Mouse (Mus musculus) hindbrain, embryonic 15.5 days (tissue): ENCODE measurements around the gene Gm16181. TPM values are rescaled to one million over a fixed set of nuclear protein-coding genes. Genes with fewer than 3 reads are reported as not detected.

Experiments used
- ATAC-seq: fragments of 200-750 bp; cut with Nextera tagmentation; 2 replicates; pipeline ENCODE4 v1.8.0; 2017; ENCODE audit warnings: low read depth, moderate number of reproducible peaks, moderate TSS enrichment; ENCODE audit not compliant: low FRiP score
- H3K27ac ChIP-seq: fragments of 300-500 bp; sonication (generic); replicated peaks from 2 replicates; pipeline ENCODE4 v1.5.1; 2015; ENCODE audit warnings: mild to moderate bottlenecking, inconsistent platforms
- H3K27me3 ChIP-seq: fragments of 300-500 bp; sonication (generic); 2 replicates; pipeline ENCODE4 v1.6.1; 2015; ENCODE audit warnings: control low read depth, inconsistent platforms
- H3K36me3 ChIP-seq: fragments of 300-500 bp; sonication (generic); 2 replicates; pipeline ENCODE4 v1.6.1; 2015; ENCODE audit warnings: control low read depth, inconsistent platforms
- H3K4me1 ChIP-seq: fragments of 300-500 bp; sonication (generic); replicated peaks from 2 replicates; pipeline ENCODE4 v1.6.1; 2015; ENCODE audit warnings: control low read depth, inconsistent platforms
- H3K4me2 ChIP-seq: fragments of 300-500 bp; sonication (generic); 2 replicates; pipeline ENCODE4 v1.6.1; 2015; ENCODE audit warnings: moderate library complexity, mild to moderate bottlenecking, inconsistent platforms
- H3K4me3 ChIP-seq: fragments of 300-500 bp; sonication (generic); 2 replicates; pipeline ENCODE4 v1.5.1; 2015; ENCODE audit warnings: mild to moderate bottlenecking, inconsistent platforms
- H3K9ac ChIP-seq: fragments of 300-500 bp; sonication (generic); 2 replicates; pipeline ENCODE4 v1.6.1; 2015; ENCODE audit warnings: inconsistent platforms
- H3K9me3 ChIP-seq: fragments of 300-500 bp; sonication (generic); 2 replicates; pipeline ENCODE4 v1.6.1; 2016; ENCODE audit warnings: control low read depth, inconsistent platforms
- WGBS: fragments of 180-500 bp; shearing (Covaris S2); methylation state at CpG from one replicate; pipeline ENCODE4 v1.1.7; 2015; 5-methylcytosine and 5-hydroxymethylcytosine counted together
- polyA plus RNA-seq: library from polyadenylated mRNA; unstranded; fragments of >200 nt; fragmentation: Nextera tagmentation; extraction: Ambion mirVana; gene quantifications from 2 replicates; pipeline ENCODE4 v1.2.1, GENCODE M21; 2015

Gm16181 gene
- polyA plus RNA-seq, 1 experiment from 2014 or later: 0.43 TPM

DNA sequence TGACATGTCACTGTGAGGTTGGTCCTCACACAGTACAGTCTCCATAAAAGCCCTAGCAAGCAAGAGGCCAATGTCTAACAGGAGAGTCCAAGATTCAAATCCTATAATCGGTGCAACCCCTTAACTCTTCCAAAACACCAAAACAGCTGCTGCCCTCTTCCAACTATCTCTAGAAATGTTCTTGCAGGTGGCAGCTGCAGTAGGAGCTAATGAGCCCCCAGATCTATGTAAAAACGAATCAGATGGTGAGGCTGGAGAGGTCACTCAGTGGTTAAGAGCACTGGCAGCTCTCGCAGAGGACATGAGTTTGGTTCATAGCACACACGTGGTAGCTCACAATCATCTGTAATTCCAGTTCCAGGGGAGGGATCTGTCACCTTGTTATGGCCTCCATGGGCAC lies 35.1 kb downstream of the Gm16181 start:
- Histone ChIP-seq H3K36me3 (peaks cover 32% of the 10 kb centered on the region), H3K9ac (no peak overlapping the region), H3K27ac (no peak overlapping the region), H3K27me3 (no peaks in the 10 kb centered on the region), H3K4me3 (no peak overlapping the region), H3K4me1 (peaks cover 4% of the 10 kb centered on the region), H3K9me3 (no peaks in the 10 kb centered on the region), H3K4me2 (no peak overlapping the region)
- ATAC-seq: no peak
- 68% methylated on average over 4 of the region's 4 CpGs for WGBS

DNA sequence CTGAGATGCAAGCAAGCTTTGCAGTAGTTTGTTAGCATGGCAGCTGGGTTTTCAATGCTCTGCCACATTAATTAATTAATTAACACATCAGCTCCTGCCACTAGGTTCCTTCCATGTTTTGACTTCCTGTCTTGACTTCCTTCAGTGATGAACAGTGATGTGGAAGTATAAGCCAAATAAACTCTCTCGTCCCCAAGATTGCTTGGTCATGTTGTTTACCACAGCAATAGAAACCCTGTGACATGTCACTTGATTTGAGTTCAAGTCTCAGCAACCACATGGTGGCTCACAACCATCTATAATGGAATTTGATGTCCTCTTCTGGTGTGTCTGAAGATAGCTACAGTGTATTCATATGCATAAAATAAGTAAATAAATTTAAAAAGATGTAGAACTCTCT lies 36.7 kb downstream of the Gm16181 start:
- Histone ChIP-seq H3K27me3 (no peaks in the 10 kb centered on the region), H3K4me3 (no peak overlapping the region), H3K4me1 (peaks cover 4% of the 10 kb centered on the region), H3K36me3 (peaks cover 20% of the 10 kb centered on the region), H3K9me3 (no peaks in the 10 kb centered on the region), H3K4me2 (no peak overlapping the region), H3K27ac (no peak overlapping the region), H3K9ac (no peak overlapping the region)
- 81% methylated on average over 1 of the region's 1 CpGs for WGBS
- no peak for ATAC-seq

DNA sequence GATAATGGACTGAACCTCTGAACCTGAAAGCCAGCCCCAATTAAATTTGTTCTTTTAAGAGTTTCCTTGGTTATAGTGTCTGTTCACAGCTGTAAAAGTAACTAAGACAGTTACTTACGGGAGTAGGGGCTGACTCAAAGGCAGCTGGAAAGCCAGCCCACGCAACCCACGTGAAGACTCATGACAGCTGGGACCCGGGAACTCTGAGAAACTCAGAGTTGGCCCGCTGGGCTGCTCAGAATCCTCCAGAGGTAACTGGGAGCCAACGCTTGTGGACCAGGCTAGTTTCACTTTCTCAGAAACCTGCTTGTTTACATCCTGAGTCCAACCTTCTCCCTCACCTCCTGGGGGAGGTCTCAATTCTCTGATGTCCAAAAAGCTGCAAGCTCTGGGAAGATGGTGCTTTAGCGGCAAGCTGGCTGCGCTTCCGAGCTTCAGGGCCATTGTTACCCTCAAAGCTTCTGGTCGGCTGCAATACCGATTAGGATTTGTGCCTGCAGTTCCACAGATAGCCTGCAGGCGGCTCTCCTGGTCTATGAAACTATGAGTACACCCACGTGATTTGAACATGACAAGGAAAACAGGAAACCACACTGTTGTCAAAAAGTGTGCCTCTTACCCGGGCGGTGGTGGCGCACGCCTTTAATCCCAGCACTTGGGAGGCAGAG lies 37.3 kb downstream of the Gm16181 start:
- peaks cover 14% of the 10 kb centered on the region for H3K36me3 ChIP-seq
- no peaks in the 10 kb centered on the region for H3K27me3 ChIP-seq
- 0 out of 2 replicates have a peak overlapping the region, but pooled peaks have one; percentile 14 for H3K9ac ChIP-seq
- peaks cover 4% of the 10 kb centered on the region for H3K4me1 ChIP-seq
- no peak overlapping the region for H3K27ac ChIP-seq
- H3K4me3 ChIP-seq: peak overlapping the region; percentile 19; the same call in 1 of the 2 replicates
- 11% methylated on average over 17 of the region's 17 CpGs for WGBS
- ATAC-seq: no peak
- no peaks in the 10 kb centered on the region for H3K9me3 ChIP-seq
- peak overlapping the region; percentile 46 for H3K4me2 ChIP-seq

DNA sequence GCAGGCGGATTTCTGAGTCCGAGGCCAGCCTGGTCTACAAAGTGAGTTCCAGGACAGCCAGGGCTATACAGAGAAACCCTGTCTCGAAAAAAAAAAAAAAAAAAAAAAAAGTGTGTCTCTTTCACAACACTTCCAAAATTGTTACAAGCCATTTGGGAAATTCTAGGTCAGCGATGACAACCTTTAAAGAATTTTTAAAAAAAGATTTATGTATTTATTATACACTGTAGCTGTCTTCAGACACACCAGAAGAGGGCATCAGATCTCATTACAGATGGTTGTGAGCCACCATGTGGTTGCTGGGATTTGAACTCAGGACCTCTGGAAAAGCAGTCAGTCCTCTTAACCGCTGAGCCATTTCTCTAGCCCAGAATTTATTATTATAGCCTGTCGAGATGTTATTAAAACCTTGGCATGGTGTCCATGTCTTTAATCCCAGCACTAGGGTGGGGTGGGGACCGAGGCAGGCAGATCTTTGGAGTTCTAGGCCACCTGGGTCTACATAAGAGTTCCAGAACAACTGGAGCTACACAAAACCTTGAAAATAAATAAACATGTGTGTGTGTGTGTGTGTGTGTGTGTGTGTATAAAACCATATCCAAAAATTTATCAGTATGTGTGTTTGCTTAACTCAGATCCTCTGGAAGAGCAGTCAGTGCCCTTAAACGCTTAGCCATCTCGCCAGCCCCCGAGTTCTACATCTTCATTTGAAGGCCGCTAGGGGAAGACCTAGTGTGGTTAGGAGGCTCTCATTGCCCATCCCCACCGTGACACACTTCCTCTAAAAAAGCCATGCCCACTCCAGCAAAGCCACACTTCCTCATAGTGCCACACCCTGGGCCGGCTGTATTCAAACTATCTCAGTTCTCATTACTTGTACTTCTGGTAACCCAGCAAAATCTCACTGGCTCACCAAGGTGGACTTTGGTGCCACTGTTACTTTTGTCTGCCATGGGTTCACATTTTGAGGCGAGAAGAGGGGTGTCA lies 38.2 kb downstream of the Gm16181 start:
- WGBS: 61% methylated on average over 13 of the region's 14 CpGs
- Histone ChIP-seq H3K4me1 (peaks cover 10% of the 10 kb centered on the region), H3K27ac (no peak overlapping the region), H3K4me3 (no peak overlapping the region), H3K9me3 (no peaks in the 10 kb centered on the region), H3K27me3 (no peaks in the 10 kb centered on the region), H3K4me2 (no peak overlapping the region), H3K9ac (no peak overlapping the region), H3K36me3 (peaks cover 6% of the 10 kb centered on the region)
- no peak for ATAC-seq

DNA sequence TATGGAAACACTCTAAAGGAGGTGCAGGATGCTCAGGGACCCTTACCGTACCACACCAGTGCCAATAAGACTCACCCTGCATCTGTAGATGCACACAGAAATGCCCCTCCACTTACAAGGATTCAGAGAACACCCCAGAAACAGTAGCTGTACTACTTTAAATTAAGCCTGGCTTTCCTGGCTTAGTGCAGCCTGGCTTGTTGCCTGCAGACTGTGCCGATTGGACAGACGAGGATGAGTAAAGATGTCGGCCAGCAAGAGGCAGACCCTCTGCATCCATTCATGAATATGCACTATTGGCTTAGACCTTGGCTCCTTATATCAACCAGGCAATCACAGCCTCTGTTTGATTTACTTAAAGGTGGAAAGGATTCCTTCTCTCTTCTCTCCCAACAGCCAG lies 39.0 kb downstream of the Gm16181 start:
- no peak overlapping the region for H3K27ac ChIP-seq
- no peaks in the 10 kb centered on the region for H3K9me3 ChIP-seq
- H3K9ac ChIP-seq: no peak overlapping the region
- no peaks in the 10 kb centered on the region for H3K36me3 ChIP-seq
- no peak for ATAC-seq
- 72% methylated on average over 4 of the region's 4 CpGs for WGBS
- peaks cover 14% of the 10 kb centered on the region for H3K4me1 ChIP-seq
- H3K27me3 ChIP-seq: 0 out of 2 replicates have a peak, but pooled peaks cover 2% of the 10 kb centered on the region
- H3K4me2 ChIP-seq: no peak overlapping the region
- no peak overlapping the region for H3K4me3 ChIP-seq

DNA sequence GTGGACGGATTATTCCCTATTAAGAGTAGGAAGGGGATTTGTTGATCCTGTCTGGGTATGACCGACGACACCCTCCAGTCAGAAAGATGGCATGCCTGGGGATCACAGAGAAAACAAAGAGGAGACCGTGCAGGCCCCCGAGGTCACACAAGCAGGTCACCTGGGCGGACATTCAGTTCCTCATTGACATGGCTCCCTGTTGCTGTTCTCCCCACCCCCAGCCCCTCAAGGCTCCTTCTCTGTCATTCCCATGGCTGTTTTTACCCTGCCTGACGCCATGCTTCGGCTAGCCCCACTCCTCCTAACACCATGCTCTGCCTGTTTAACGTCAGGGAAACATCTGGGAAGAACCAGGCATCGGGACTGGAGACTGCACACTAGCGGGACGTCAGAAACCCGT lies 41.0 kb downstream of the Gm16181 start:
- no peak overlapping the region for H3K9ac ChIP-seq
- 0 out of 2 replicates have a peak, but pooled peaks cover 2% of the 10 kb centered on the region for H3K27me3 ChIP-seq
- H3K36me3 ChIP-seq: no peaks in the 10 kb centered on the region
- no peak overlapping the region for H3K4me2 ChIP-seq
- H3K9me3 ChIP-seq: no peaks in the 10 kb centered on the region
- no peak for ATAC-seq
- H3K4me1 ChIP-seq: peaks cover 14% of the 10 kb centered on the region
- H3K27ac ChIP-seq: no peak overlapping the region
- 71% methylated on average over 13 of the region's 13 CpGs for WGBS
- H3K4me3 ChIP-seq: no peak overlapping the region

DNA sequence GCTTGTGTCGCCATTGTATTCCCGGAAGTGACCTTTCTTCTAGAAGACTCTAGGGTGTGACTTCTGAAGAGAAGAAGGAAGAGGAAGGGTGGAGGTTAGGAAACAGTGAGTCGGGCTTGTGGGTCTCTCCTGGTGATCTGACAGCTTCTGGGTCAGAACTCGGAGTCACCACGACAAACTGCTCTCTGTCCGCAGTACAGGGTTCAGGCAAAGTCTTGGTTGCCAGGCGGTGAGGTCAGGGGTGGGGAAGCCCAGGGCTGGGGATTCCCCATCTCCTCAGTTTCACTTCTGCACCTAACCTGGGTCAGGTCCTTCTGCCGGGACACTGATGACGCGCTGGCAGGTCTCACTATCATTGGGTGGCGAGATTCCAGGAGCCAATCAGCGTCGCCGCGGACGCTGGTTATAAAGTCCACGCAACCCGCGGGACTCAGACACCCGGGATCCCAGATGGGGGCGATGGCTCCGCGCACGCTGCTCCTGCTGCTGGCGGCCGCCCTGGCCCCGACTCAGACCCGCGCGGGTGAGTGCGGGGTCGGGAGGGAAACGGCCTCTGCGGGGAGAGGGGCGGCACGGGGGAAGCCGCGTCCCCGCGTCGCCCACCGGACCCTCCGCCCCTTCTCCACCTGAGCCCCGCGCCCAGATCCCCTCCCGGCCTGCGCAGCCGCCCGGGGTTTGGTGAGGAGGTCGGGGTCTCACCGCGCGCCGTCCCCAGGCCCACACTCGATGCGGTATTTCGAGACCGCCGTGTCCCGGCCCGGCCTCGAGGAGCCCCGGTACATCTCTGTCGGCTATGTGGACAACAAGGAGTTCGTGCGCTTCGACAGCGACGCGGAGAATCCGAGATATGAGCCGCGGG lies 42.3 kb downstream of the Gm16181 start, which contains the start of gene H2-D1:
TSS of gene H2-D1 (plus strand) at position 67 of the 859 bp plus-strand sequence.
- H3K27ac ChIP-seq: no peak within 1 kb of the TSS; the same call in 1 of the 2 replicates

DNA sequence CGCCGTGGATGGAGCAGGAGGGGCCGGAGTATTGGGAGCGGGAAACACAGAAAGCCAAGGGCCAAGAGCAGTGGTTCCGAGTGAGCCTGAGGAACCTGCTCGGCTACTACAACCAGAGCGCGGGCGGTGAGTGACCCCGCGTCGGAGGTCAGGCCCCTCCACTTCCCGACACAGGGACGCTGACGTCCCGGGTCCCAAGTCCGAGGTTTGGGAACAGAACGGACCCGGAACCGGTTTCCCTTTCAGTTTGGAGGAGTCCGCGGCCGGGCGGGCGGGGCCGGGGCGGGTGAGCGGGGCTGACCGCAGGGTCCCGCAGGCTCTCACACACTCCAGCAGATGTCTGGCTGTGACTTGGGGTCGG lies 42.9 kb downstream of the Gm16181 start:
- H3K9ac ChIP-seq: peak overlapping the region; percentile 55
- H3K4me3 ChIP-seq: peak overlapping the region; percentile 69
- 1% methylated on average over 31 of the region's 31 CpGs for WGBS
- ATAC-seq: no peak; the same call in 1 of the 2 replicates
- H3K27me3 ChIP-seq: 0 out of 2 replicates have a peak, but pooled peaks cover 2% of the 10 kb centered on the region
- H3K36me3 ChIP-seq: no peaks in the 10 kb centered on the region
- H3K27ac ChIP-seq: no peak overlapping the region
- no peaks in the 10 kb centered on the region for H3K9me3 ChIP-seq
- H3K4me1 ChIP-seq: peaks cover 10% of the 10 kb centered on the region
- peak overlapping the region; percentile 74 for H3K4me2 ChIP-seq

More for the DNA sequence above, 42.3 kb downstream of the Gm16181 start, which contains the start of gene H2-D1:
- Histone ChIP-seq H3K9me3 (no peaks in the 10 kb centered on the region), H3K4me2 (peak within 1 kb of the TSS; percentile 74), H3K4me1 (peaks cover 12% of the 10 kb centered on the region), H3K36me3 (no peaks in the 10 kb centered on the region), H3K4me3 (peak within 1 kb of the TSS; percentile 69), H3K27me3 (0 out of 2 replicates have a peak, but pooled peaks cover 2% of the 10 kb centered on the region), H3K9ac (peak within 1 kb of the TSS; percentile 55)
- 2% methylated on average over 71 of the region's 73 CpGs for WGBS
- ATAC-seq: peak; percentile 92

DNA sequence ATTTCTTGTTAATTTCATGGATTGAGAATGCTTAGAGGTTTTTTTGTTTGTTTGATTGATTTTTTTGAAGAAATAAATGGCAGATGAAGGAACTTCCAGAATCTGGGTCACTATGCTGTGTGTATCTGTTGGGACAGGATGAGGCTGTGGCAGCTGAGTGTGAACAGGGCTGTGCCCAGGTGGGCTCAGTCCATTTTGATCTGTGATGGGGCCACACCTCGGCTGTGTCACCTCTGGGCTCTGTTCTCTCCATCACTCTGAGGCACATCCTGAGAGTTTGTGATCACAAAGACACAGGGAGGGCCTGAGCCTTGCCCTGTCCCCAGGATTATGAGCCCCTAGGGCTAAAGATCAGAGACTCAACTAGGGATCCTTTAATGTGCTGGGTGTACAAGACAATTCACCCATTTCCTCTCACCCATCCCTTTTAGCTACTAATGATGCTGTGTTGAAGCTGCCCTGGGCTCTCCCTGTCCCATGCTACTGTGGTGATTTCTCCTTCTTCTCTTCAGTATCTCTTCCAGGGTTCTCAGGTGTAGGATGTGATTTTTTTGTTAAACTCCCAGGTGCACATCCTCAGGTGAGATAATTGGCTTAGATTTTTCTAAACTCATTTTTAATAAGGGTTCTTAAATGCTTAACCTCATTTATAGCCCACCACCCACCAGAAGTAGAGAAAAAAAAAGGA lies 46.9 kb downstream of the Gm16181 start:
- 0 out of 2 replicates have a peak, but pooled peaks cover 2% of the 10 kb centered on the region for H3K27me3 ChIP-seq
- no peaks in the 10 kb centered on the region for H3K36me3 ChIP-seq
- peaks cover 10% of the 10 kb centered on the region for H3K4me1 ChIP-seq
- no peak overlapping the region for H3K9ac ChIP-seq
- 75% methylated on average over 1 of the region's 1 CpGs for WGBS
- ATAC-seq: no peak
- no peak overlapping the region for H3K27ac ChIP-seq
- no peak overlapping the region for H3K4me3 ChIP-seq
- no peaks in the 10 kb centered on the region for H3K9me3 ChIP-seq
- H3K4me2 ChIP-seq: no peak overlapping the region

DNA sequence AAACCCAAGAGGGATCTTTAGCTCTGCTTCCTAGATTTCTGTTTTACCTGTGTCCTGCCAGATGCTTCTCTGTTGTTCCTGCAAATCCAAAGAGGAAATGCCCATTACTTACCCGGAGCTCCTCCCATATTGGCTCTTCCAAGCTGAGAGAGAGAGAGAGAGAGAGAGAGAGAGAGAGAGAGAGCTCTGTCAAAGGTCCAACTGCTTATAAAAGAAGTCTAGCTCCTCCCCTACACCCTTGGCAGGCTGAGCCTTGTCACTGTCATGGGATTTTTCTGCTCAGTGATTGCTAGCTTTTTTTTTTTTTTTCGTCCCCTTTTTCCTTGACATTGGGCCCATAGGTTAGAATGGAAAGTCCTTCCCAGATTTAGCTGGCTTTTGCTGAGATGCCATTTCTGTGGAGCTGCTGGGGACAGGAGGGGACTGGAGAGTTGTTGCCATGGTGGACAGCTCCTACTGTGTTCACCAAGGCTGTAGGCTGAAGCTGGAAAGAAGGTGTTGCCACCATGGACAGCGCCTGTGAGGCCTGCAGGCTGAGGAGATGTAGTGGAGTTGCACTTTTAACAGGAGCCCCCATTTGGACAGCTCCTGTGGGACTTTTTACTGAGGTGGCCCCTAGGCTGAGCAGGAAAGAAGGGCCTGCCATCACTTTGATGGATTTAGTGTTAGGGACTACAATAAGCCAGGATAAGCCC lies 49.2 kb downstream of the Gm16181 start:
- ATAC-seq: no peak
- no peaks in the 10 kb centered on the region for H3K4me1 ChIP-seq
- no peaks in the 10 kb centered on the region for H3K9me3 ChIP-seq
- H3K36me3 ChIP-seq: no peaks in the 10 kb centered on the region
- H3K4me2 ChIP-seq: no peak overlapping the region
- 21% methylated on average over 3 of the region's 3 CpGs for WGBS
- H3K9ac ChIP-seq: no peak overlapping the region
- H3K27me3 ChIP-seq: no peaks in the 10 kb centered on the region
- no peak overlapping the region for H3K4me3 ChIP-seq
- H3K27ac ChIP-seq: no peak overlapping the region
